26 mouse cellular contexts compared by ENCODE assay signal in genomic region chr7:130787537-130787936, GRCm38 (mm10). TPM values are rescaled to one million over a fixed set of nuclear protein-coding genes. Genes with fewer than 3 reads are reported as not detected.
"Had no signal": no experiment of that assay in that cellular context is flagged by ENCODE, and none has a peak within 500 bp of the region (broad histone marks: within the 10 kb centered on the region; RNA-seq: fewer than 3 reads in every experiment).

No protein-coding gene starts in this region.

- H3K36me3 ChIP-seq: heart, embryonic 13.5 days; heart, embryonic 15.5 days; hindbrain, embryonic 12.5 days; intestine, embryonic 15.5 days; kidney, embryonic 15.5 days; limb, embryonic 13.5 days; limb, embryonic 15.5 days had no signal

- H3K4me3 ChIP-seq: heart, adult 2 months; heart, embryonic 13.5 days; heart, embryonic 15.5 days; hindbrain, embryonic 12.5 days; intestine, embryonic 15.5 days; kidney, embryonic 15.5 days; limb, embryonic 13.5 days; limb, embryonic 15.5 days had no signal

- H3K4me1 ChIP-seq: hindbrain, embryonic 12.5 days had no signal

- H3K9me3 ChIP-seq: heart, embryonic 13.5 days; heart, embryonic 15.5 days; hindbrain, embryonic 12.5 days; intestine, embryonic 15.5 days; kidney, embryonic 15.5 days; limb, embryonic 13.5 days; limb, embryonic 15.5 days had no signal

- DNase-seq: gastrocnemius, postnatal 14 days; gastrocnemius, postnatal 36 days; heart, adult 2 months; heart, postnatal 14 days; heart, postnatal 36 days; kidney, adult 18-20 months; kidney, adult 8-10 months; kidney, postnatal 14 days; kidney, postnatal 36 days; layer of hippocampus, adult 9-11 months; layer of hippocampus, postnatal 36 days; left cerebral cortex, postnatal 4 days had no signal

- H3K4me2 ChIP-seq: heart, embryonic 11.5 days; heart, embryonic 13.5 days; heart, embryonic 15.5 days; hindbrain, embryonic 12.5 days; hindbrain, embryonic 14.5 days; intestine, embryonic 15.5 days; kidney, embryonic 15.5 days; limb, embryonic 13.5 days; limb, embryonic 15.5 days had no signal

- H3K27me3 ChIP-seq: heart, embryonic 13.5 days; heart, embryonic 15.5 days; hindbrain, embryonic 12.5 days; intestine, embryonic 15.5 days; kidney, embryonic 15.5 days; limb, embryonic 13.5 days; limb, embryonic 15.5 days had no signal

- ATAC-seq: hindbrain, embryonic 16.5 days; inflammation-experienced regulatory T-cells, adult 6 months; intestine, embryonic 15.5 days; intestine, postnatal 0 days had no signal

- H3K27ac ChIP-seq: heart, adult 2 months; heart, embryonic 13.5 days; hindbrain, embryonic 12.5 days; hindbrain, embryonic 14.5 days; intestine, embryonic 15.5 days; kidney, embryonic 15.5 days; kidney, postnatal 0 days; limb, embryonic 13.5 days; limb, embryonic 15.5 days had no signal

- H3K9ac ChIP-seq: heart, embryonic 13.5 days; heart, embryonic 15.5 days; hindbrain, embryonic 12.5 days; hindbrain, embryonic 14.5 days; intestine, embryonic 15.5 days; kidney, embryonic 15.5 days; limb, embryonic 13.5 days; limb, embryonic 15.5 days had no signal

RNA-seq across cellular contexts. Expression of gene Btbd16, which starts 13.7 kb away (rescaled TPM):
- polyA plus RNA-seq: heart, embryonic 11.5 days; hindbrain, embryonic 12.5 days; hindbrain, embryonic 14.5 days; hindbrain, embryonic 16.5 days; intestine, postnatal 0 days; kidney, embryonic 15.5 days; kidney, postnatal 0 days; limb, embryonic 11.5 days had no signal
